Mouse (Mus musculus) T-helper 2 cell (primary cell): ENCODE data around the gene Ogdh.

Experiments
- in situ Hi-C: fragments of 300-600 bp; cut with MboI, MseI; formaldehyde crosslinking; loops from one replicate; pipeline ENCODE4 v1.15.1; 2025; ENCODE audit warnings: high pct_unique_total_duplicates

Ogdh gene

DNA sequence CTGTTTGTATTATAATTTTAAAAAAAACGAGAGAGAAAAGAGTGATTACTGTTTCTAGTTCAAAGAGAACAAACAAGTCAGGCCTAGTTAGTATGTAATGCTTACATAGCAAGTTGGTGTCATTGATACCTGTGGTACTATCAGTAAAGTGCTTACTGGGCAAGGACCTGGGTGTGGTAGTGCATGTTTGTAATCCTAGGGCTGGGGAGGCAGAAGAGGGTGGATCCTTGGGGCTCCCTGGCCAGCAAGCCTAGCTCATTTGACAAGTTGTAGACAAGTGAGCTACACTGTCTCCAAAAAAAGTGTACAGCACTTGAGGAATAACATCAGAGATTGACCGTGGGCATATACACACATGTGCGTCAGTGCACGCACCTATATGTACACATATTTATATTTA lies 3.2 kb downstream of the Ogdh start:
- in situ Hi-C loops, result no loop called here

DNA sequence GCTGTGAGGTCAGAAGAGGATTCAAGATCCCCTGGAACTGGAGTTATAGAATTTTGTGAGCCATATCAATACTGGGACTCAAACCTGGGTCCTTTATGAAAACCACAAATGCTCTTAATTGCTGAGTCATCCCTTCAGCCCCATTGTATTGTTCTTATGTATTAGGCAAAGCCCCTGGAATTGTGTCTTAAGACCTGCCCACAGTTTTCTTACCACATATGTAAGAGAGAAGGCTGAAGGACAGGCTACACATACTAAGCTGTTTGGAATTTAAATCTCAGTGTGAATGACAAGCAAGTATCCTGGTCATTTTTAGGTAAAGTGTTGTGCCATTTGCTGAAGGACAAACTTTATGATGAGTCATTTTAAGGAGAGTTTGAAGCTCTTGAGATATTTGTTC lies 4.6 kb downstream of the Ogdh start:
- in situ Hi-C loops, result no loop called here

DNA sequence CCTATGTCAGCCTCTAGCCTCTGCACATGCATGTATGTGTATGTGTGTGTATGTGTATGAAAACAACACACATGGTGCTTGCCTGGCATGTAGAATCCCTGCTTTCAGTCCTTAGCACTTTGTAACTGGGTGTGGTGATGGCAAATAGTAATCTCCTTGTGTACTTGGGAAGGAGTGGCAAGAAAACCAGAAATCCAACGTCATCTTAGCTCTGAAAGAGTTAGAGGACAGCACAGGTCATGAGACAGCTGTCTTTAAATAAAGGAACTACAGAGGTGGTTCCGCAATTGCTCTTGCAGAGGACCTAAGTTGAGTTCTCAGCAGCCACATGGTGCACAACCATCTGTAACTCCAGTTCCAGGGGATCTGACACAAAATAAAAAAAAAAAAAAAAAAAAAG lies 8.0 kb downstream of the Ogdh start:
- in situ Hi-C loops, result no loop called here

DNA sequence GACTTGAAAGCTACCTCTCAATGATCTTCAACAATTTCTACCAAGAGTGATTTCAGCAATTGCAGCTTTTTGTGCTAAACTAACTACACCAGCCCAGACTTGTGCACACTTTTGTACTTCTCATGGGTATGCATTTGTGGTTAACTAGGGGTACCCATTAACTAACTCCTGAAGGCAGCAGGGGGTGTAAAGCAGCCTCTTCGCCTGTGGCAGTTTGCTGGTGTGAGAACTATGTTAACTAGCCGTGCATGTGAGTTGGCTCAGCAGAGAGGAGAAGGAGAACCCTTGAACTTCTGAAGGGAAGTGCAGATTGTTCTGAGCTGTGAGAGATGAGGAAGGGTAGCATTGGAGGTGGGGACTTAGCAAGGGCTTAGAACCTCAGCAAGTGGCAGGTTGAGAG lies 11.4 kb downstream of the Ogdh start:
- in situ Hi-C loops, result no loop called here

DNA sequence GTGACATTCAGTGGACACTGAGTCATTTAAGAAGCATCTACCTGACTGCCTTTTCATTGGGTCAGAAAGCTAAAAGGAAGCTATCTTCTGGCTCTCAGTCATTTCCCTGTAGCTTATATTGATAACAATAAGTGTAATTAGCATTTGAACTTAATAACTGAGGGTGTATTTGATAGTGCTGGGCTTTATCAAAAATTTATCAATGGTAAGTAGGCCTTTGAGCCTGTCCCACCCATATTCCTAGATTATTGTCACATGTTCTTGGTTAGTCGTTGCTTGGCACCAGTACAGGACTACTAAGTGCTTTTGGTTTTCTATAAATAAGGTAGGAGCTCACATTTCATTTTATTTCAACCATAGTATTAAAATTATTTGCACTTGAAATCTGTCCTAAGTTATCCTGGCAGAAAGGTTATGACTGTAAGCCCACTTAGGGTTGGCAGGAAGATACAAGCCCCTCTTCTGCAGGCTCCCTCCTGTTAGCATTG lies 14.6 kb downstream of the Ogdh start:
- in situ Hi-C loops, result no loop called here

DNA sequence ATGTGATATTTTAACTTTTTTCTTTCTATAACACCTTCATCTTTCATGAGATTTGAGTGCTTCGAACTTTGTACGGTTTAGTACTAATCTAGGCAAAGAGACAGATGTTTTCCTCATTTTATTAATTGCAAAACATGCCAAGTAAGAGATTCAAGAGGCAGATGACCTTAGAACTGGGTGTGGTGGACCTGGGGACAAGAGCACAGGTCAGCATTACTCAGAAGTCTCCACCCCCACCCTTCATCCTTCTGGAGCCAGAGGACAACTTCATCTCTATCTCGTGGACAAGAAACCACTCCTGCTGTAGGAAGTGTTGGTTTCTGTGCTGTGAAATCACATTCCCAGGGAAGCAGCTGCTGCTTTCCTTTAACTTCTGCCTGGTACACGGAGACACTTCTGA lies 16.7 kb downstream of the Ogdh start:
- in situ Hi-C loops, result no loop called here

DNA sequence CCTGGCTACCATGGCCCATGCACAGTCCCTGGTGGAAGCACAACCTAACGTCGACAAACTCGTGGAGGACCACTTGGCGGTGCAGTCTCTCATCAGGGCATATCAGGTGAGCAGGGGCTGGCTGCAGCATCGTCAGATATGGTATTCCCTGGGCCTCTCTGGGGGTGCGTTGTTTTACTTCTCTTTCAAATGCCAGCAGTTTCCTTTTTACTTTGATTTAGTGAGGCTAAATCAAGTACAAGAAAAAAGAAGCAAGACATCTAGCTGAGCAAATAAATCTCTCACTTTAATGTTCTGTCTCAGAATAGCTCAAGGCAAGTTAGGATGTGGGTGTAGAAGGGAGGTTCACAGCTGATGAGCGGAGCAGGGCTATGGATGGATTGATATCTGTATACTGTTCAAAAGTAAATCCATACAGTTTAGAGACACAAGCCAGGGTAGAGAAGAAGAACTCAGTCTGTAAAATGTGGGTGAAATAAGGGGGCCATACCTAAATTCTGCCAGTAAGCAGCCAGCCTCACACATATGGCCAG lies 22.5 kb downstream of the Ogdh start:
- in situ Hi-C loops, result no loop called here

DNA sequence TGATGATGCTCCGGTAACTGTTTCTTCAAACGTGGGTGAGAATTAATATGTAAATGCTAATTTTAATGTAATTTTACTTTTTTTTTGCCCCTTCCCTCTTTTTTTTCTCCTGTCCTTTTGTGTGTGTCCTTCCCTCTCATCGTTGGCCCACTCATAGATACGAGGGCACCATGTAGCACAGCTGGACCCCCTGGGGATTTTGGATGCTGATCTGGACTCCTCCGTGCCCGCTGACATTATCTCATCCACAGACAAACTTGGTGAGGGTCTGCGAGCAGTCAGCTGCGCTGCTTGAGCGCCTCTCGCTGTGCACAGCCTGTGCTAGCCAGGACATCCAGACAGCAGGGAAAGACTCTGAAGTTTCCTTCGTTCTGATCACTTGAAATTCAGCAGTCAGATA lies 25.4 kb downstream of the Ogdh start:
- in situ Hi-C loops, result no loop called here

DNA sequence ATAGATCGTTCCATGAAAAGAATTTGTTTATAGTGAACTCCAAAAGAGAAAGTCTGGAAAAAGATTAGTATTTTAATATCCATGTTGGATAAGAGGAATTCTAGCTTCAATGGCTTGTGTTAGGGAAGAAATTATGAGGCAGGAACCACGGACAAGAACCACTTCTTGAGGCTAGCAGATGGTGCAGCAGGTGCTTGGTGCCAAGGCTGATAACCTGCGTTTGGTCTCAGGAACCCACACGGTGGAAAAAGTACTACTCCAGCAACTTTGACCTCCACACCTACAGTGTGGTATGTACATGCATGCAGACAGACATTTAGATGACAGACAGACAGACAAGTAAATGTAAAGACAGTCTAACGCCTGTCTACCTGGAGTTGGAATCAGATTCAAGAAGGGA lies 27.1 kb downstream of the Ogdh start:
- in situ Hi-C loops, result no loop called here

DNA sequence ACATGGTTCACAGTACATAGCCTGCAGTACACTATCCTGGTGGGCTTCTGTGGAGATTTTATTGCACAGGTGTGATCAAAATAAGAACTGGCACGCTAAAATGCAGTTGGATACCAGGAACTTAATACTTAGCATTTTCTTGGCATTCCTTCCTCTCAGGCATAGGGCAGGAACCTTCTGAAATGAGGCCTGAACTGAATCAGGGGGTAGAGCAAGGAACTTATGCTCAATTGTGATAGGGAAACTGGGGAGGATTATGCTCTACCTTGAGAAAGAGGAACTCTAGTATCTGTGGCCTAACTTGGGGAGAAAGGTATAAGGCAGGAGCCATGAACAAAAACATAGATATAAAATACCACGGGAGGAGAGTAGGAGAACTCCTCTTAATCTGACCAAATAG lies 27.9 kb downstream of the Ogdh start:
- in situ Hi-C loops, result no loop called here

DNA sequence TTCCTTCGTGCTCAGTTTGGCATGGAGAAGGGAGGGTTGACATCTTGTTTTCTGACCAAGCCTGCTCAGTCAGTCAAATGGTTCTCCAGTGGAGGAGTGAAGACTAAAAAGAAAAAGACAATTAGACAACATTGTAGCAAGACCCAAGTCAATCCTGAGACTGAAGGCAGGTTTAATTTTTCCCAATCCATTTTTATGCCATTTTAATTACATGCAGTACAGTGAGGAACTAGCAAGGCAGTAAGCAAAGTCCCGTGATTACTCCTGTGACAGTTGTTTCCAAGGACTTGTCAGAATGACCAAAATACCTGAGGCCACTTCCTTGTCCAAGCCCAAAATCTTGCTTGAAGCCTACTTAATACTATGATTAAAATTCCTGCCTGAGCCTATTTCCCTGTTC lies 30.7 kb downstream of the Ogdh start:
- in situ Hi-C loops, result no loop called here

DNA sequence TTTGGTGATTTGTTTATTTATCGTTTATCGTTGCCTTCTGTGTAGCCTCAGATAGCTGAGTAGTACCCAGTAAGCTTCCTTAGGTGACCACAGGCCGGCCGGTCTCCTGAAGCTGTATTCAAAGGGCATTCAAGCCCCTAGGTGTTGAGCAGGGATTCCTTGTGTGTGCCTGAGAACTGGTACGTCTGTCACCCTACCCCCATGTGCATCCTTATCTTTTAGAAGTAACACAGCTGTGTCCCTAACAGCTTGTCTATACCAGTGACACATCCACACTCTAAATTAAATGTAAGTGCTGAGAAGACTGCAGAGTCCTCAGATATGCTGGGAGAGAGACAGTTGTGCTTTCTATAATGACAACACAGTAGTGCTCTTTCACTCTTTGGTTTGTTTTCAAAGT lies 31.9 kb downstream of the Ogdh start:
- in situ Hi-C loops, result no loop called here

DNA sequence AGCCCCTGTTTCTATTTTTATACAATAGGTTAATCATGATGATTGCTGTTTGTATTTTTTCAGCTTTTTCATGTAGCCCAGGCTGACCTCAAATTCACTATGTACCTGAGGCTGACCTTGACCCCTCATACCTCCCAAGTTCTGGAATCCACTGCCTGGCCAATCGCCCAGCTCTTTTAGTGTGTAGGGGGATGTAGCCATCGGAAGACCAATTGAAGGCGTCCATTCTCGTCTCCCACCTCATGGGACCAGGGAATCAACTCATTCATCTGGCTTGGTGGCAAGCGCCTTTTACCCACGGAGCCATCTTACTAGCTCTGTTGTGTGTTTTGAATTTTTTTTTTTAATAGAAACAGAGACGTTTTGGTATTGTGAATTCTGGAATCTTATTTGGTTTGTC lies 39.8 kb downstream of the Ogdh start:
- in situ Hi-C loops, result no loop called here

DNA sequence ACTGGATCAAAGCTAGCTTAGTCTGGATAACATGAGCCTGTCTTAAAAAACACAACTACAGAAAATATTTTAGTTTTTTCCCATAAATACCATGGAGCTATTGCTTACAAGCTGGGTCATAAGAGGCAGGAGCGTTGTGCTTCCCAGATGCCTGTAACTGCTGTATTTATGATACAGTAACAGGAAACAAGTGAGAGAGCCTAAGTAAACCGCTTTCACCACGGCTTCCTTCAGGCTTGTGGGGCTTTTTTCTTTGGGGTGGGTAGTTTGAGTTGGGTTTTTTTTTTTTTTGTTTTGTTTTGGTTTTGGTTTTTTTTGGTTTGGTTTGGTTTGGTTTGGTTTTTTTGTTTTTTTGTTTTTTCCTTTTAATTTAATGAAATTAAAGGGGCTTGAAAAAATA lies 41.2 kb downstream of the Ogdh start:
- in situ Hi-C loops, result no loop called here

DNA sequence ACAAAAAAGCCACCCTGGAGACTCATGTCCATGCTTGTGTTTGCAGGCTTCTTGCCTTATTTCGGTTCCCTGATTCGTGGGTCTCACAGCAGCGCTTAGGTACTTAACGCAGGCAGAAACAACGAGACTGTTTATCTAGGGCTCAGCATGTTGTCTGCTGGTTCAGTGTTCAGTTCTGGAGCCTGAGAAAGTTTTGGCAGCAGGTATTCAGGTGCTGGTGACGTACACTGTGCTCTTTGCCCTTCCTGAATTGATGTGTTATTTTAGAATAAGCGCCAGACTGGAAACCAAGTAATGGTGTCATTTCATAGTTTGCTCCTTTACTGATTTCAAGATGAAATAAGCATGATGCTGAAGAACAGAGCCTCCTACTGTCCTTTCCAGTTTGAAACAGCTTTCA lies 42.0 kb downstream of the Ogdh start:
- in situ Hi-C loops, result no loop called here

DNA sequence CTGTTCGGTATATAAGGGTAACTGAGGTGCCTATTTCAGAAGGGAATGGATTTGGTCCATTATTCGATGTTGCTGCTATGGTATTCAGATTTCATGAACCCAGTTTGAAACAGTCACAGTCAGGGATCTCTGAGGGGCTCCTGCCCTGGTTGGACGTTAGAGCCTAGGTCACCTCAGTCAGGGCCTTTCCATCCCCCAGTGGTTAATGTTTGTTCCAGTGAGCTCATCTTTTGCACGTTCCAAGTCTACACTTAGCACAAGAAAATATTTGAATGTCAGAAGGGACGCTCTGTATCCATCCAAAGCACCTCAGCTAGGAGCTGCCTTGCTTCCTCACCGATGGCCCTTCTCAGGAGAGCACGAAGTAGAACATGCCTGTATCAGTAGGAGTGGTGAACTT lies 43.9 kb downstream of the Ogdh start:
- in situ Hi-C loops, result no loop called here

DNA sequence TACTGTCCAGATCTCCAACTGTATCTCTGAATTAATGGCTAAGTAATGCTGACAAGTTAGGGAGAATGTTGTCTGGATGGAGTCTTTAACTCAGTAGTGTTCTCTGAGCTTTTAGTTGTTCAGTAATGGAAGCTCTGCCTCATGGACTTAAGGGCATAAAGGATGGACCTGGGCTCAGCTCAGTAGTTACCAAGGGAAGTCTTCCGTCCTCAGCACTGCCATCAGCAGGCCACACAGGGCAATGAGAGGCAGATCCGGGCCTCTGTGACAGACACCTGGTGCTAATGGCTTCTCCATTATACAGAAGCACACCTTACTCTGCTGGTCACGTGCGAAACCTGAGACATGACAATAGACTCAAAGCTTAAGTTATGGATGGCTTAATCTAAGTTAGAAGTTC lies 45.3 kb downstream of the Ogdh start:
- in situ Hi-C loops, result no loop called here

DNA sequence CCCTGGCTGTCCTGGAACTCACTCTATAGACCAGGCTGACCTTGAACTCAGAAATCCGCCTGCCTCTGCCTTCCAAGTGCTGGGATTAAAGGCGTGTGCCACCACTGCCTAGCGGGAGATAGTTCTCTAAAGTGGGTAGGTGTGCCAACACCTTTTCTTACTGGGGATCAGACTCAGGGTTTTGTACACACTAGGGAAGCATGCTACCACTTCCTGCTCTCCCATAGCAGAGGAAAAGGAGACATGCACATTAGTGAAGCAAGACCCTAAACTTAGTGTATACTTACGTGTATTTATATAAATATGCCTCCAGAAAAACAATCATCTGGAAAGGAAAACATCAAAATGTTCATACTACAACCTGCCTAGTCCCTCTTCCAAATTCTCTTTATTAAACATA lies 54.5 kb downstream of the Ogdh start:
- in situ Hi-C loops, result no loop called here

DNA sequence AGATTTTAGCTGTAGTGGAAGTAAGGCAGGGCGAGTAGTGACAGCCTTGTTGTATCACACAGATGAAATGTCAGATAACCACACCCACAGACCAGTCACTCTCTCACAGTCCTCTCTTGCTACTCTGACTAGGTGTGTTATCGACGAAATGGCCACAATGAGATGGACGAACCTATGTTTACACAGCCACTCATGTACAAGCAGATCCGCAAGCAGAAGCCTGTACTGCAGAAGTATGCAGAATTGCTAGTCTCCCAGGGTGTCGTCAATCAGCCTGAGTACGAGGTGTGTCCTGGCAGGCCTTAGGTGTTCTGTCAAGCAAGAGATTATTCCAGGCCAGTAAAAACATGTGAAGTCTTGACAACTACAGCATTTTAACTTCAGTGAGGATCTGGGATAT lies 55.5 kb downstream of the Ogdh start:
- in situ Hi-C loops, result no loop called here

DNA sequence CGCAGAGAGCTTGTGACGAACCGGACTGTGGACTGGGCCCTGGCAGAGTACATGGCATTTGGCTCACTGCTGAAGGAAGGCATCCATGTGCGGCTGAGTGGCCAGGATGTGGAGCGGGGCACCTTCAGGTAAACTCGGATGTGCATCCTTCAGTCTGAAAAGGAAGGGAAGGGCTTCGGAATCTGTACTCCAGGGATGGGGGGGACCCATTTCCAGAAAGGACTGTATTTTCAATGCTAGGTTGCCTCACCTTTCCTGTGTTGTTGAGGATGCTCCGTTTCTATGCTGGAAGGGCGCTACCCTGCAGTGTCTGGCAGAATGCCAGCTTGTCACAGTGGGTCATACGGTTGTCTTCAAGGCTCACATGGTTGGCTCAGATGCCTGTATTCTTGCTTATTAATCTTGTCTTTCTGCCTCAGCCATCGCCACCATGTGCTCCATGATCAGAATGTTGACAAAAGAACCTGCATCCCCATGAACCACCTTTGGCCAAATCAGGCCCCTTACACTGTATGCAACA lies 57.3 kb downstream of the Ogdh start:
- in situ Hi-C loops, result no loop called here

DNA sequence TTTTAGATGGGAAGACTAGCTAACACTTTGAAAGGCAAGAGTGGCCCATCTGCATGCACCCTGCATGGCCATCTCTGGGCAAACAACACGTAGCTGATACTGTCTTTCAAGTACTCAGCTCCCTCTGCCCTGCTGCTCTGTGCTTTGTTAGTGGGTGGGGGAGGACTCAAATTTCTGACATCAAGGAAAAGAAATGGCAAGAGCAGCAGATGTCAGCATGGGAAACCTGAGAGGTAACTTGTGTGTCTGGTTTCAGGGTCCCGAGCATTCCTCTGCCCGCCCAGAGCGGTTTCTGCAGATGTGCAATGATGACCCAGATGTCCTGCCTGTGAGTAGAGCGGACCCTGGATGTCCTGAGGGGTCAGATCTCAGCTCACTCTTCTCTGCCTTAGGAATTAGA lies 58.2 kb downstream of the Ogdh start:
- in situ Hi-C loops, result no loop called here

DNA sequence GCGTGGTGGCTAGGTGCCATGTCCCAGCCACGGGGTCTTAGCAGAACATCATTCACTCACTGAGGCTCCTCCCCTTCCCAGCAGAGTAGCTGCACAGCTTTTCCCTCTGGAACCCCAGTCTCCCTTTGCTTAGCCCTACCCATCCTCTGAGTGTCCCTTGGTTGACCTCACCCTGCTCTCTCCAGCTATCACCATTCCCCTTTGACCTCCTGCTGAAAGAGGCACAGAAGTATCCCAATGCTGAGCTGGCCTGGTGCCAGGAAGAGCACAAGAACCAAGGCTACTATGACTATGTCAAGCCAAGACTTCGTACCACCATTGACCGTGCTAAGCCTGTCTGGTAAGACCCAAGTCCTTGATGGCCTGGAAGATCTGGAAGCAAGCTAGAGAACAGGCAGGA lies 63.7 kb downstream of the Ogdh start:
- in situ Hi-C loops, result no loop called here

DNA sequence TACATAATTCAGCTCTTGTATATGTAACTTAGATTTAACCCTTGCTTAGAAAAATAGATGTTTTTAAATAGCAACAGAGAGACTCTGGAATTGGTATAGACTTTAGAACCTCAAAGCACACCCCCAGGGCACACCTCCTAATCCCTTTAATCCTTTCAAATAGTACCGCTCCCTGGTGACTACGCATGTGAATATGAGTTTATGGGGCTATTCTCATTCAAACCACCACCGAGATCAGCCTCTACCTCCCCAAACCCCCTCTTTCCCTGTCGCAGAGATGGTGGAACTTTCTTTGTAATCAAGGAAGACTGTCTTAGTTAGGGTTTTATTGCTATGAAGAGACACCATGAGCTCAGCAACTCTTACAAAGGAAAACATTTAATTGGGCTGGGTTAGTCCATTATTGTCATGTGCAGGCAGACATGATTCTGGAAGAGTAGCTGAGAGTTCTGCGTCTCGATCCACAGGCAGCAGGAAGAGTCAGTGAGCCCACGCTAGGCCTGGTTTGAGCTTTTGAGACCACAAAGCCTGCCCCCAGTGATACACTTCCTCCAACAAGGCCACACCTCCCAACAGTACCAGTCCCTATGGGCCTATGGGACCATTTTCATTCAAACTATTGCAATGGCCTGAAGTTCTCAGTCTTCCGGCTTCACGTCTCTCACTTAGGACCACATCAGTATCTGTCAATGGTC lies 73.3 kb downstream of the Ogdh start:
- in situ Hi-C loops, result no loop called here

DNA sequence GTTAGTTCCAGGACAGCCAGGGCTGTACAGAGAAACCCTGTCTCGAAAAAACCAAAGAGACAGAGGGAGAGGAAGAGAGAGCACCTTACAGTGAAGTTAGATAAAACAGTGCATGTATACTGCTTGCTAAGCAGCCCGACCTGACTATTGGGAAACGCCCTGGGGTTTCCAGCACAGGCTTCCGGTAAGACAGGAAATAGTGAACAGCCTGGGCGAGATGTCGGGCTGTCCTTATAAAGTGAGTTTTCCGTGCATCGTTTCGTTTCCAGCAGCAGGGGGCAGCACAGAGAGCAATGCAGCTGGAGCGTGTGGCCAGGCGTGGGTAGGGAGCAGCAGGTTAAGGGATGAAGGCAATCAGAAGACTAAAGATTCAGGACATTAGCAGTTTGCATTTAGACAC lies 74.5 kb downstream of the Ogdh start:
- in situ Hi-C loops, result no loop called here
